Mouse (Mus musculus): ENCODE results near the gene Gng7. TPM values are rescaled to one million over a fixed set of nuclear protein-coding genes. Genes with fewer than 3 reads are reported as not detected.
A peak's percentile ranks its signal among the peaks of the same experiment; 100 is the strongest.

Gene Gng7
- polyA plus RNA-seq, 1 experiment from 2014 or later: 1.8 TPM

GRCm38 (mm10) chr10:80930361-80931152 lies 84.2 kb downstream of the Gng7 start:
- no peak for DNase-seq (ENCODE audit: low spot score)

GRCm38 (mm10) chr10:80929299-80930226 lies 85.2 kb downstream of the Gng7 start, which contains the start of gene Gadd45b:
Gene Gadd45b, plus strand, starts transcription at chr10:80930073.
- peak; percentile 99 for DNase-seq (ENCODE audit: low spot score)

- DNase-seq (ENCODE audit: low spot score): peak; percentile 90
Observed at GRCm38 (mm10) chr10:80928586-80929298, 86.0 kb downstream of the Gng7 start.

GRCm38 (mm10) chr10:80925472-80925871 lies 89.3 kb downstream of the Gng7 start:
- DNase-seq (ENCODE audit: low spot score): no peak

- no peak for DNase-seq (ENCODE audit: low spot score)
Observed at GRCm38 (mm10) chr10:80921923-80922322, 92.8 kb downstream of the Gng7 start.

GRCm38 (mm10) chr10:80917779-80918434 lies 96.8 kb downstream of the Gng7 start, which contains the start of gene Lmnb2:
Gene Lmnb2, minus strand, starts transcription at chr10:80918245.
- DNase-seq (ENCODE audit: low spot score): peak; percentile 74

- peak; percentile 34 for DNase-seq (ENCODE audit: low spot score)
Observed at GRCm38 (mm10) chr10:80917336-80917778, 97.4 kb downstream of the Gng7 start.

GRCm38 (mm10) chr10:80915736-80916135 lies 99.0 kb downstream of the Gng7 start:
- DNase-seq (ENCODE audit: low spot score): no peak

GRCm38 (mm10) chr10:80915260-80915659 lies 99.5 kb downstream of the Gng7 start:
- no peak for DNase-seq (ENCODE audit: low spot score)

GRCm38 (mm10) chr10:80914253-80914656 lies 100.5 kb downstream of the Gng7 start:
- peak; percentile 79 for DNase-seq (ENCODE audit: low spot score)

GRCm38 (mm10) chr10:80913364-80914011 lies 101.3 kb downstream of the Gng7 start:
- no peak for DNase-seq (ENCODE audit: low spot score)

- no peak for DNase-seq (ENCODE audit: low spot score)
Observed at GRCm38 (mm10) chr10:80911891-80912290, 102.9 kb downstream of the Gng7 start.

- DNase-seq (ENCODE audit: low spot score): no peak
Observed at GRCm38 (mm10) chr10:80911354-80911753, 103.4 kb downstream of the Gng7 start.

GRCm38 (mm10) chr10:80909375-80910162 lies 105.2 kb downstream of the Gng7 start:
- DNase-seq (ENCODE audit: low spot score): no peak

- no peak for DNase-seq (ENCODE audit: low spot score)
Observed at GRCm38 (mm10) chr10:80904709-80905108, 110.0 kb downstream of the Gng7 start.

- DNase-seq (ENCODE audit: low spot score): no peak
Observed at GRCm38 (mm10) chr10:80904004-80904693, 110.6 kb downstream of the Gng7 start.

GRCm38 (mm10) chr10:80903282-80903681 lies 111.5 kb downstream of the Gng7 start:
- no peak for DNase-seq (ENCODE audit: low spot score)

- DNase-seq (ENCODE audit: low spot score): no peak
Observed at GRCm38 (mm10) chr10:80902273-80902940, 112.3 kb downstream of the Gng7 start.
